Mouse (Mus musculus) fat pad, adult 2 months (tissue): ENCODE results near the gene Gm28038.

ENCODE experiments used
- DNase-seq: peaks from one replicate; pipeline ENCODE4 v3.0.0-alpha.2; 2011; ENCODE audit warnings: low read depth, low spot score; ENCODE audit errors: extremely low read depth

The Gm28038 gene

GRCm38 (mm10) chr2:30285004-30285403, 4.2 kb downstream of the Gm28038 start:
- DNase-seq: no peak

GRCm38 (mm10) chr2:30285416-30286181, 4.8 kb downstream of the Gm28038 start:
- DNase-seq: no peak

GRCm38 (mm10) chr2:30286192-30287026, 5.6 kb downstream of the Gm28038 start, which contains the start of the genes Dolk and Nup188:
Dolk (minus strand) TSS chr2:30286334.
Nup188 (plus strand) TSS chr2:30286397.
- no peak for DNase-seq

- DNase-seq: no peak
Measured at GRCm38 (mm10) chr2:30287027-30287373, 6.2 kb downstream of the Gm28038 start.

- no peak for DNase-seq
Measured at GRCm38 (mm10) chr2:30299525-30299924, 18.7 kb downstream of the Gm28038 start.

- no peak for DNase-seq
Measured at GRCm38 (mm10) chr2:30299966-30300365, 19.1 kb downstream of the Gm28038 start.

DNA sequence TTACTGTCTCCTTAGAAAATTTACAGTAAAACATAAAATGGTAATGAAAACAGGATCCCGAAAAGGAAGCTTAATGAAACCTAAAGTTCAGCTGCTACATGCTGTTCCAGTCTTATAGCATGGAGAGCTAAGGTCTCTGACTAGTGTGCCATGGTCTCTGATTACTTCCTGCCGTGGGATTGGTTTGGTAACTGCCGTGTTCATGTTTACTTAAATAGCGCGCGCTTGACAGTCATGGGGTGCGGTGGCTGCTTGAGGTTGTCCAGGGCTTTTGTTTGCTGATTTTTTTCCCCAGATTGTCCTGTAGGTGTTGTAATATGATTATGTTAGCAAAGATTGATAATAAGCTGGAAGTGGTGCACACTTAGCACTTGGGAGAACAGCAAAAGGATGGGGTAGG, 25.2 kb downstream of the Gm28038 start:
- DNase-seq: no peak

DNA sequence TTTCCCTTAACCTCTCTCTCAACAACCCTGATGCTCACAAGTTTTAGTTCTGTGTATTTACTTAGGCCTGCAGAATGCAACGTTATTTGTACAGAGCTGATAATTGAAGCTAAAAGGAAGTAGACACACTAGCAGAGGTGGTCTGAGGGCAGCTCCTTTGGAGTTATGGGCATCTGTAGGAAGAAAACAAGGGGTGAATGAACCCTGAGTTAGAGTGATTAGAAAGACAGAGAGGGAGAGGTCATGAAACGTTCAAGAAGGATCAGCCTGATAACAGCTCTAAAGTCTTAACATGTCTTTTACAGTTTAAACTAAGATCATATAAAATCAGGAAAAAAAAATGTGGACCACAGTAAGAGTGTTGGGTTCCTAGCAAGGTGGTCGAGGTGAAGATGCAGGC, 28.5 kb downstream of the Gm28038 start:
- no peak for DNase-seq

DNA sequence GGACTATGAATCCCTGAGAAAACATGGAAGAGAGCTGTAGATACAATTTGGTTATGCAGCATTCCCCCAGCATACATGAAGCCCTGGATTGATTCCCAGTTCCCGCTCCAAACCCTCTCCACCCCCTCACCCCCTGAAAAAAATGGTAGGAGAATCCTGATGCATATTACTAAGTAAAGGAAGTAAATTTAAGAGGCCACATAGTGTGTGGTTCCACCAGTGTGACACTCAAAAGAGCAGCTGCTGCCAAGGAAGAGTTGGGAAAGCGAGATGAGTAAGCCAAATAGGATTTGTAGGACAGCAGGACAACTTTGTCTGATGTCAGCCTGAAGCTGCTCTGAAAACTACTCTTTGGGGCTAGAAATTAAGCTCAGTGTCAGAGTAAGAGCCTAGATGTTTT, 30.6 kb downstream of the Gm28038 start:
- peak; percentile 26 for DNase-seq

GRCm38 (mm10) chr2:30316136-30316535, 35.3 kb downstream of the Gm28038 start:
- no peak for DNase-seq

- no peak for DNase-seq
Measured at GRCm38 (mm10) chr2:30316955-30317354, 36.1 kb downstream of the Gm28038 start.

GRCm38 (mm10) chr2:30319260-30319659, 38.4 kb downstream of the Gm28038 start:
- DNase-seq: no peak

GRCm38 (mm10) chr2:30323111-30323510, 42.3 kb downstream of the Gm28038 start:
- DNase-seq: no peak

DNA sequence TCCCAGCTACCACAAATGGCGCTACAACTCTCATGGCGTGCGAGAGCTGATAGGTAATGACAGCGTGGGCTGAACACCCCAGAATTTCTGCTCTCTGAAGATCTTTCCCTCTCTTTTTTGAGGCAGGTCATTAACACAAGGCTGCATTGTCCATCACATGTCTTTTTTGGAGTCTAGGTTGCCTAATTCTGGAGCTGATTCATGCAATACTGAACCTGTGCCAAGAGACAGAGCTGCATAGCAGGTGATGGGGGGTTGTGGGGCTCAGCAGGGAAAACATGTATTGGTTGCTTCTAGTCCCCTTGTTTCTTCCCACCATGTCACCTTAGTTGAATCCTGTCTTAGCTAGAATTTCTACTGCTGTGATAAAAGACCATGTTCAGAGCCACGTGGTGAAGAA, 44.5 kb downstream of the Gm28038 start:
- DNase-seq: no peak

- DNase-seq: no peak
Measured at GRCm38 (mm10) chr2:30327276-30327675, 46.4 kb downstream of the Gm28038 start.

DNA sequence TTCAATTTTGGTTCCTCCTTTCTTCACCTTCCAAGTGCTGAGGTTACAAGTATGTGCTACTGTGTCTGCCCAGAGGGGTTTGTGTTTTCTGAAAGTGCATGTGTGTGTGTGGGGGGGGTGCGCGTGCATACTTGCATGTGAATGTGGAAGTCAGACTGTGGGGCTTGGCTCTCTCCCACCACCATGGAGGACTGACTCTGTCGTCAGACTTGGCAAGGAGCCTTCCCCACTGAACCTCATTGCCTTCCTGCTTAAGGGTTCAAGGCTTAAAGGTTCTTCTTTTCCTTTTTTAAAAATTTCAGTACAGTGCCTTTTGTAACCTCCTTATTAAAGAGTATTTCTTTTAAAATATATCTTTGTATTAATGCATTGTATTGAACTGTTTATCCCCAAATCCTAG, 47.9 kb downstream of the Gm28038 start:
- no peak for DNase-seq

DNA sequence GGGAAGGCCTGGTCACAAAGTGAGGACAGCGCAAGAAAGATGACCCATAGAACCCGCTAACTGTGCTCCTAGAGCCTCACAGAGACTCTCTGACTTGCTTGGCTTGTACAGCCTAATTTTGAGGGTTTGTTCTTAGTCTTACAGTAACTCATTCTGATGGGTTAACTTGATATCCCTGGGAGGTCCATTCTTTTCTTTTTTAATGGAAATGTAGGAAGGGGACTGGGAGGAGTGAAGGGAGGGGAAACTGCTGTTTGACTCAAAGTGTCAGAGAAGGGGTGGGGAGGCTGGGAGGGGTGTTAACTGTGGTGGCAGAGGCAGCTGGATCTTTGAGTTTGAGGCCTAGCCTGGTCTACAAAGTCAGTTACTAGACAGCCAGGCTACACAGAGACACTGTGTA, 54.5 kb downstream of the Gm28038 start:
- DNase-seq: no peak

DNA sequence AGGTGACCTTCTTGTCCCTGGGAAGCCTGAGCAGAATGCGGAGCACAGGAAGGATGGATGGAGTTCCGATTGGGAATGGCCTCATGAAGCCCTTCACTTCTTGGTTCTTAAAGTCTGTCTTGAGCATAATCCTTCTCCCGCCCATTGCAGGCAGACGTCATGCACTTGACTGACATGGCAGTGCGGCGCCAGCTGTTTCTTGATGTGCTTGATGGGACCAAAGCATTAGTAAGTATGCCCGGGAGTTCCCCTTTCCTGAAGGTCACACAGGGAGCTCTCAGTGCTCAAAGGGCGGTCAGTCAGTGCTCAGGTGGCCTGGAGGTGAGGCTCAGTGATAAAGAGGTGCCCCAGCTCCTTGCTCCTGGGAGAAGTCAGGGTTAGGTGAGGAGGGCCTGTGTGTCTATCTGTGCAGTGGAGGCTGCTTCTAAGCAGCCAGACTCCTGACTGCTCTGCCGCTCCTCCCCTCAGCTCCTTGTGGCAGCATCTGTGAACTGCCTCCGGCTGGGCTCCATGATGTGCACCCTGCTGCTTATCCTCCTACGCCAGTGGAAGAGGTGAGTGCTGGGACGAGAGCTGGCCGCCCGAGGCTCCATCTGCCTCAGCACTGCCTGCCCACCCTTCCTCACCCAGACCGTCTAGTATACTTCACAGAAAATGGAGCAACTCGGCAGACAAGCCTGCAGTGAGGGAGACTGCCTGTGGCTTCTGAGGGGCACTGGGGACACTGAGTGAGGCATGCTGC, 55.5 kb downstream of the Gm28038 start:
- no peak for DNase-seq

GRCm38 (mm10) chr2:30337179-30337578, 56.3 kb downstream of the Gm28038 start:
- DNase-seq: no peak

DNA sequence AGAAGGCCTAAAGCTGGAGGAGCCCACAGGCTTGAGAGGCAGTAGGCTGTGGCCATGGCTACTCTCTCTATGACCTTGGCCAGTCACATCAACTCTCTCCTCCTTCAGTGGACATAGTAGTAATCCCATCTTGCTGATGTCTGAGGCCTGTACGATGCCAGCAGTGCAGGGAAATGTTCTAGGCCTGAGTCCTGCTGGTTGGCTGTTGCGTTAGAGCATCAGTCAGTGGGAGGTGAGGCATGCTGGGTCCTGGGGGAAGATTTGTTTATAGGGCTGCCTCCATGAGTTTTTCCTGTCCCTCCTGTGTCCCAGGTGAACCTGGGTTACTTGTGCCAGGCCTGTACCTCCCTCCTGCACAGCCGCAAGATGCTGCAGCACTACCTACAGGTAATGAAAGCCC, 61.2 kb downstream of the Gm28038 start:
- no peak for DNase-seq

GRCm38 (mm10) chr2:30342544-30342943, 61.7 kb downstream of the Gm28038 start:
- no peak for DNase-seq
